Mouse (Mus musculus) ES-CJ7 (cell line): ENCODE data around the gene Gm13283.
"Not testable (repeated sequence)": the region's sequence is repeated elsewhere in the genome, so short reads cannot be mapped to it uniquely, and the experiment has no call there.

Experiments
- DNase-seq: peaks from one replicate; pipeline ENCODE4 v3.0.0; 2011; ENCODE audit warnings: low read depth, low spot score

Gm13283 gene

DNA sequence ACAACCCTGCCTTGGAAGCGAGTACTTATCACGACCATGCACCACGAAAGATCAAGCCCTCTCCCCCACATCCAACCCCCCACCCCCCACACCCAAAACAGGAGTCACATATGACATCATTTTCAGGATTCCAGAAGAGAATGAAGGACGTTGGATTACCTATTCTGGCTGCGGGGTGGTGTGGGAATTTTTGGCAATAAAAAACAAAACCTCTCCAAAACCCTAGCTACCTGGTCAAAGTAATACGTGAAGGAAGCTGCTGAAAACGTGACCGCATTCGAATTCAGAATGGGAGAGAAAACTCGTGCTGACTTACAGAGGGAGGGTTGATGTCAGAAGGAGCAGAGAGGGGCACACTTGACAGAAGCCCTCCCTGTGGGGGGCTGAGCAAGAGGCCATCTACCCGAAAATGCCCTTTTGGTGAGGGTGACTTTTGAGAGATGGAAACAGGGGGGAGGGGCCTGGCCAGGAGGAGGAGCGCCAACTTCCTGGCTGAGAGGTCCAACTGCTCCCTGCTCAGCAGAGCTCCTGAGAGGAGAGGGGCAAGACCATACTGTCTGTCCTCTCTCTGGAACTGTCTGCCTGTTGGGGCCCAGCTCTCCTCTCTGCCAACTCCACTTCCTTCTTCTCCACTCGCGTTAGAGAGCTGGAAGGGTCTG lies at the start of gene Gm13283:
Gene Gm13283, plus strand, starts transcription at position 510 of the 659 bp plus-strand sequence.
- DNase-seq, result peak; percentile 21

DNA sequence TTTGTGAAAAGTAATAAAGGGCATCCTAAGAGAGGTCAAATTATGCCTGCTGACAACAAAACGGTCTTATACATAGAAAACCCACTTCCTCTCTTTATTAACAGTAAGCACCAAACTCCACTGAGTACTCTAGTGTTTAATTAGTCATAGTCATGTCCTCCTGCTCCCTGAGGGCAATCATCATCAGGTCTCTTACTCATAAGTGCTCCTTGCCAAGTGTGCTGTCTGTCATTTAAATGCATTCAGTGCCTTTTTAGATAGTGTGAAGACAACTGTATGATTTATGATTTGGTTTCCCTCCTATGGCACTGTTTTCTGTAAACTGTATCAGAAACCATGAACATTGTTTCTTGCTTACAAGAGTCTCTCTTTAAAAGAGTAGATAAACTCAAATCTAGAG lies 45.6 kb upstream of the Gm13283 start:
- DNase-seq, result no peak

DNA sequence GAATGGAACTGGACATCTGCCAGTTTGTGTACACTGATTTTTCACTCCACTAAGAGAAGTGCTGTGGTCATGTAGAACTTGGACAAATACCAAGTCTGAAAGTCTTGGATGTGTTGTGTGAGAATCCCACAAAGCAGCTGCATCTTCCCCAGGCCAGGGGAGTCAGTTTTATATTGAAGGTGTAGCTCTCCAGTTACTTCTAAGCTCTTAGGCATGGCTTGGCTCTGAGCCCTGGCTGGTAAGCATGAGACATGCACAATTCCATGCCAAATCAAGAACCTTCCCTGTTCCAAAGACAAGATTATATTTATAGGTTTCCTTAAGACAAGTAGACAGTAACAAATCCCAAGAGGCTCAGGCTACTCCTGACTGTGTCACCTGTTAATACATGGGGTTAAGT lies 44.9 kb upstream of the Gm13283 start:
- DNase-seq, result no peak

DNA sequence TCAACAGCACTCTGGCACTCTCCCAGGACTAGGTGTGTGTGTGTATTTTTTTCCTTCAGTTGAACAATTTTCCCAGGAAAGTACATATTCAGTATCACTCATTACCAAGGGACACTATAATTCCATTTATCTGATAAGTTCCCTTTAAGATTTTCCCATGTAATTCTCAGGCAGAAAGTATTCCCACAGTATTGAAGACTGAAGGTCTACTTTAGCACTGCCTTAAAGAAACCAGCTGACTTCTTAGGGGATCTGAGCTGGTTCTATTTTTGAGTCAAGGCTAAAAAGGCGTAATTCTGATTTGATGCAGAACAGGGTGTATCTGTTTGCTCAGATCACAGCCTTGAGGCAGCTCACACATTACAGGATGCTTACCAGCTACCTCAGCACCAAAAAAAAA lies 41.2 kb upstream of the Gm13283 start:
- no peak for DNase-seq

DNA sequence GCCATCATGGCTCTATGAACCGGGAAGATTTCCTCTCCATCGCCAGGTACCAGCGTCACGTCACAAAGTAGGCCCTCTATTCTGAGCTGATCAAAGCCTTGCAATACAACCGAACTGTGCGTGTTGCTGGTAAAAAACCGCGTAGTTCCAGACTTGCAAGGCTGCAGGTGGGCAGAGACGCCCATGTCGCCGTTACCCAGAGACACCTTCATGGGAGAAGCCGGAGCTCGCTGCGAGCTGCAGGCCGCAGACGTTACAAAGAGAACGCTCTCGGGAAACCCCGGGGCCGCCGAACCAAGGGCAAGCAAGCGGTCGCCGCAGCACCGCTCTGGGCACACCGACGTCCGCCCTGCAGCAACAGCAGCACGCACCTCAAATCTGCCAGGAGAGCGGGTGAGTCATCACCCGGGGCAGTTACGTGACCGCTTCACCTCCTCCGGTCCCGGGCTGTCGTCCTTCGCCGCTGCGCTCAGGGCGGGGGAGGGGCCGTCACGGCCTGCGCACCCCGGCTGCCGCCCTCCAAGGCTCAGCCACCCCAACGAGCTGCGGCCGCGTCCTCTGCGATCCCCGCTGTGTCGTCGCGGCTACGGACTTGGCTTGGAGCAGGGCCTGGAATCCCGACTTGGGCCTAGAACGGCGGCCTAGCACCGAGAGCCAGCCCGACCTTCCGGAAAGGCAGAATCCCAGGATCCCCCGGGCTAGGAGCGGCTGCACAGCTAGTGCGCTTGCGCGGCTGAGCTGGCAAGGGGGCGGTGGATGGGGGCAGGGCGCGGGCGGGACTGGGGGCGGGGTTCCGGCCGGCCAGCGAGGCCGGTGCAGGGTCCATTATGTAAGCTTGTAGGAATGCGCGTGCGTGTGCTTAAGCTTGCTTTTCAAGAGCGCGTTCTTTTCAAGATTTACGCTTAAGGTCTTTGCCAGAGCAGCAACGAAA lies 37.9 kb upstream of the Gm13283 start, which contains the start of the genes Gm26566 and Klhl9:
Gene Gm26566, plus strand, starts transcription at position 15 of the 931 bp plus-strand sequence.
Gene Klhl9, minus strand, starts transcription at position 675 of the 931 bp plus-strand sequence.
- DNase-seq, result peak; percentile 91

DNA sequence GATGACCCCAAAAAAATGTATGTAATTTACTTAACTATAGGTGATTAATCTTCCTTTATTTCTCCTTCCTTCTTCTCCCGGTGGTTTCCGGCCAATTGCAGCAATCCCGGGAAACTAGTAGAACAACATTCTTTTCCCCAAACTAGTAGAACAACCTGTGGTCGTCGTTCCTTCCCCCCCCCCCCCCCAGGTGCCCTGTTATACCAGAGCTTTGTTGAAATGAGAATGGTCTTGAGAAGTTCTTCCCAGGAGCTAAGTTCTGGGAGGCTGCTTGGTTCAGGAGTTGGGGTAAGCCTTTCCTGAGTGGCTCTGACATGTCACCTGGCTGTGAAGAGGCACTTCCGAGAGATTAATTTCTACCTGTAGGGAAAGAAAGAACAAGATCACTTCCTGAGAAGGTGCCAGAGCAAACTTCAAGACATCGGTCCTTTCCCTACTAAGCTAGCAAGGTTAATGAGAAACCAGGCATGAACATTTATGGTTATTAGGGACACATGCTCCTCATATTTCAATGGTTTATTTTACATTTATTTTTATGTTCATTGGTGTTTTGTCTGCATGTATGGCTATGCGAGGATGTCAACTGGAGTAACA lies 36.3 kb upstream of the Gm13283 start:
- DNase-seq, result no peak

DNA sequence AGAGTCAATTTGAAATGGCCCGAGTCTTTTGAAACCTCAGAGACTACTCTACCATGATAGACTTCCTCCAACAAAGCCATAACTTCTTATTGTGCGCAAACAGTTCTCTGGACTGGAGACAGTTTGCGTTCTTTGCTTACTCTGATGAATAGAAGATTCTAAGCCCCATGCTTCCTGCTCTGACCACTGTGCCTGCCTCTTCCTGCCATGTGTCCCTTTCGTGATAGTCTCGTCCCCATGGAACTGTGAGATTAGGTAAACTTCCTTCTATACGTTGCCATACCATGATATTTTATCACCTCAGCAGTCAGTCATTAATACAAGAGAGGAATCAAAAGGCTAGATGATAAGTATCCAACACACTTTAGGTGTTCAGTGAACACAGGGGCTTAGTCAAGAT lies 33.2 kb upstream of the Gm13283 start:
- no peak for DNase-seq

DNA sequence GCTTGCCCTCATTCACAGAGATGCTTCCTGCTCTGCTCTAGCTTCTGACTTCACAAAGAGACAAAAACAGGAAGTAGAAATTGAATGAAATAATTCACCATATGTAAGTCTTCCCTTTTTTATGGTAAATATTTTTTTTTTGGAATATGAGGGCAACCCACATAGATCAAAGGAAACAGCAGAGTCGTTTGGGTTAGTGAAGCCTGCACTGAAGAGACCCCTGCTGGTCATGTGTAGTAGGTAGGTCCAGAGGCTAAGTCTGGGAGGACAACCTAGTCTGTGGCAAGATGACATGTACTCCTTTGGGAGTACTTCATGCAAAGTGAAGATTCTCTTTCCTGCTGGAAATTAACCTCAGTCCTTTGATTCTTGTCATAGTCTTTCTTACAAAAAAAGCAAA lies 32.6 kb upstream of the Gm13283 start:
- no peak for DNase-seq

DNA sequence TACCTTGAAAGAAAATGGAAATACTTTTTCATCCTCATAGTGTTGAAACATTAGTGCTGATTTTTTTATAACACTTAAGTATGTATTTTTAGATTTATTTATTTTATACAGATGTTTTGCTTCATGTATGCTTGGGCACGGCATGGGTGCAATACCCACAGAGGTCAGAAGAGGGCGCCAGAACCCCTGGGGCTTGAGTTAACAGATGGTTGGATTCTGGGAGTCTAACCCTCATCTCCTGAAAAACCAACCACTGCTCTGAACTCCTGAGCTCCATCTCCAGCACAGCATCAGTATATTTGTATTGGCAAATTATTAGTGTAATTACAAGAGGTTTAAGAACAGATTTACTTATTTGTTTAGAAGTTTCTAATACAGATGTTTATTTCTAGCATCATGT lies 21.4 kb upstream of the Gm13283 start:
- peak; percentile 61 for DNase-seq

DNA sequence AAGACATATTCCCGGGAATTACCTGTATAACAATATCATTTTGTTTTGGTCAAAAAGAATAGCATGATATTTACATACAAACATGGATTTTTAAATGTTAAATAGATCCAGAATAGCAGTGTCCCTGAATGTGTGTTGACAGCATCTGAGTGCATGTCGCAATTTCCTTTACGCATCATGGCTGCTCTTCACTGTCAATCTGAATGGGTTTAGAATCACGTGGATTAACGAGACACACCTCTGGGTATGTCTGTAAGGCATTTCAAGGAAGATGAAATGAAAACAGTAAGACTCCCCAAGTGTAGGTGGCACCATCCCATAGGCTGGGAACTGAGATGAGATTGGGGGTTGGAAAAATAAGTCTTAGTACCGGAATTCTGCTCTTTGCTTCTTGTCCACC lies 20.9 kb upstream of the Gm13283 start:
- no peak for DNase-seq

DNA sequence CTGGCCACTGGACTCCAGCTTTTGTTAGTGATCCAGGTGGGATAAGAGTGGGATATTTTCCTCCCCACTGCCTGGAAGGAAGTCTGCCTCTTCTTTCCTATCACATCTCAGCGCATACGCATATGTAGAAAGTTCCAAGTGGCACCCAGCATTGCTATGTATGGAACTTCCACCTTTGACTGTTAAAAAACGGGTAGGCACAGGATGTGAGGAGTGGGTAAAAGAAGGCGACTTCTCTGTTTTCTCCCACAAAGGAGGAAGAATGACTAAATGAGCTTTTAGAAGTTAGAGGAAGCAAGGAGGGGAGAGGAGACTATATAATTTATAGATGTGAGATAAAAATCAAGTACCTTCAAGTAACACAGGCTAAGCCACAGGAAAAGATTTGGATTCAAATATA lies 18.5 kb upstream of the Gm13283 start:
- no peak for DNase-seq

DNA sequence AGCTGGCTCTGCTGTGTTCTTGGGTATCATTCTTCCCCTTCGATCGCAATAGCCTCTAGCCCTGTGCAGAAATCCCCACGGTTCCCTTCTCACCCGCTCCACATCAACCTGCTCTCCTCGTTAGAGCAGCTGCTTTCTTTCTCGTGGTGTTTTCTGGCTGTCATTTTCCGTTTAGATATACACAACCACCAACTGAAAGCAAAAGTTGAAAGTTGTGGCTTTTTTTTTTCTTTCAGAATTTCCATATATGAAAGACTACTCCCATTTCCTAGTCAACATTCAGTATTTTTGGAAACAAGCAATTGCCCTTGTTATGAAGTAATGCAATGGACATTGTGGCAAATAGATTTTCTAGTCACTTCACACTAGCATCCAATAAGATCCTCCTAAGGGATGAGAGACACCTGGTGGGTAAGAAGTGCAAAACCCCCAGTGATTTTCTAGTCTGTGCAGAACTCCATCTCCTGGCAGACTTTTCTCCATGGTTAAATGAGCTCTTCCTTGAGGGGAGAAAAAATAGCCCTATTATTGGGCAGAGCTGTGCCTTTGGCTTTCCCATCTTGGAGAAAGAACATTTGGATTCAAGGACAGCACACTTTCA lies 17.0 kb upstream of the Gm13283 start:
- DNase-seq, result no peak

DNA sequence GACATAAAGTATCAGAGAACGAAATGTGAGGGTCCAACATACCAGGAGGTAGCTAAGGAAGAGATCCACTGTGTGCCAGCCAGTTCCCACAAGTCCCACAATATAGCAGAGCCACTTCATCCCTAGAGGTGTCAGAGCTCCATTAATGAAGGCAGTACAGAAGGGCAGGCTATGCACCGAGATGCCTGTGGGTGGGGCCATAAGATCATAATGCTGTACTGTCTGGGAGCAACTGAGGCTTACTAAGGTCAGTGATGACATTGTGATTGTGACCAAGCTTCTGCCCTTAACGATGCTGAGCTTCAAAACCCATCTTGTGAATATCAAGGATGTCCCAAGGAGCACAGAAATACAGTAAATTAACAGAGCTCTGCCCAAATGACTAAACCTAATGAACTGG lies 15.7 kb upstream of the Gm13283 start:
- DNase-seq, result no peak

DNA sequence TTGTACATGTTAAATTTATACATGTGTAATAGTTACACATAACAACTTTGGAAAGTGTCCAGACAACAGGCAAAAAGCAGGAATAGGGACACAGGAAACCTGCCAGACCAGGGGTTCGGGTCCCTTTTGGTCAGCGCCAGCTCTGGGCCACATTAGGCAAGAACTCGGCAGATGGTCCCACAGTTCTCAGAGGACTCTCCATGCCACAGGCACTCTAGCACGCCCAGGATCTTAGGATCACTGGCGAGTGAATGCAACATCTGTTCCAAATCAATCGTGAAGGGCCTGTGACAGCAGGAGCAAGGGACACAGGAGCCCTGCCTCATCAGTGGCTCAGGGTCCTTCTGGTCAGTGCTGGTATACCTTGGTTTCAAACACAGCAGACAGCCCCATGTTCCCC lies 10.0 kb upstream of the Gm13283 start:
- no peak for DNase-seq

DNA sequence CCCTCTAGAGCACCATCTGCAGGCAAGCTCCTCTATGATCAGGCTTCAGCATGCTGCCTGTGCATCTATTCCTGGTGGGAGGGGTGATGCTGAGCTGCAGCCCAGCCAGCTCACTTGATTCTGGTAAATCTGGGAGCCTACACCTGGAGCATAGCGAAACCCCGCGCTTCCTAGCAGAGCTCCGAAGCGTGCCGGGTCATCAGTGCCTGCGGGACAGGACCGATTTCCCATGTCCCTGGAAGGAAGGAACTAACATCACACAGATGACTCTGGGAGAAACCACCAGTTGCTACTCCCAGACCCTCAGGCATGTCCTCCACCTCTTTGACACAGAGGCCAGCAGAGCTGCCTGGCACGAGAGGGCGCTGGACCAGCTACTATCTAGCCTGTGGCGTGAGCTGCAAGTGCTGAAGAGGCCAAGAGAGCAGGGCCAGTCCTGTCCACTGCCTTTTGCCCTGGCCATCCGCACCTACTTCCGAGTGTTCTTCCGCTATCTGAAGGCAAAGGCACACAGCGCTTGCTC lies 5.0 kb upstream of the Gm13283 start, which contains the start of gene Gm13271:
Gene Gm13271, plus strand, starts transcription at position 51 of the 523 bp plus-strand sequence.
- DNase-seq, result not testable (repeated sequence)

DNA sequence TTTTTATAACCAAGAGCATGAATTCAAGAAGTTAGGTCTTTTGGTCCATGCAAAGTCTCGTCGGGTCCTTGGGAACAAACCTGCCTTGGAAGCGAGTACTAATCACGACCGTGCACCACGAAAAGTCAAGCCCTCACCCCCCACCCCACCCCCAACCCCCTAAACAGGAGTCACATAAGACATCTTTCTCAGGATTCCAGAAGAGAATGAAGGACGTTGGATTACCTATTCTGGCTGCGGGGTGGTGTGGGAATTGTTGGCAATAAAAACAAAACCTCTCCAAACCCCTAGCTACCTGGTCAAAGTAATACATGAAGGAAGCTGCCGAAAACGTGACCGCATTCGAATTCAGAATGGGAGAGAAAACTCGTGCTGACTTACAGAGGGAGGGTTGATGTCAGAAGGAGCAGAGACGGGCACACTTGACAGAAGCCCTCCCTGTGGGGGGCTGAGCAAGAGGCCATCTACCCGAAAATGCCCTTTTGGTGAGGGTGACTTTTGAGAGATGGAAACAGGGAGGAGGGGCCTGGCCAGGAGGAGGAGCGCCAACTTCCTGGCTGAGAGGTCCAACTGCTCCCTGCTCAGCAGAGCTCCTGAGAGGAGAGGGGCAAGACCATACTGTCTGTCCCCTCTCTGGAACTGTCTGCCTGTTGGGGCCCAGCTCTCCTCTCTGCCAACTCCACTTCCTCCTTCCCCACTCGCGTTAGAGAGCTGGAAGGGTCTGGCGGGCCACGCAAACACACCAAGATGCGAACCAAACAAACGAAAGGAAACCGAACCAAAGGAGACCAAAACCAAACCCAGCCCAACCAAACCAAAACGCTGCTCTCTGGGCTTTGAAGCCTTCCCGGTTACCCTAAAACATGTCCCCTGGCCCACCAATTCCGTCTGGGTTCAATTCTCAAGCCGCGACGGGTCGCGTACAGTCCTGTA lies 3.1 kb upstream of the Gm13283 start:
- not testable (repeated sequence) for DNase-seq

DNA sequence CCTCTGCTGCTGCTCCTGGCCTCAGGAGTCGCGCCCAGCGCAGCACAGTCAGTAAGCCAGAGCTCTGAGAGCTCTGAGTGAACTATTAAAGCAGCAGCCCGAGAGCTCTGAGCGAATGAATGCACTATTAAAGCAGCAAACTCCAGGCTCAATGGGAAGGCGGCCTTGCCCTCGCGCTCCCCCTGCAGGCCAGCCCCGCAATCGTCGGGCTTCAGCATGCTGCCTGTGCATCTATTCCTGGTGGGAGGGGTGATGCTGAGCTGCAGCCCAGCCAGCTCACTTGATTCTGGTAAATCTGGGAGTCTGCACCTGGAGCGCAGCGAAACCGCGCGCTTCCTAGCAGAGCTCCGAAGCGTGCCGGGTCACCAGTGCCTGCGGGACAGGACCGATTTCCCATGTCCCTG lies 2.3 kb upstream of the Gm13283 start:
- not testable (repeated sequence) for DNase-seq

DNA sequence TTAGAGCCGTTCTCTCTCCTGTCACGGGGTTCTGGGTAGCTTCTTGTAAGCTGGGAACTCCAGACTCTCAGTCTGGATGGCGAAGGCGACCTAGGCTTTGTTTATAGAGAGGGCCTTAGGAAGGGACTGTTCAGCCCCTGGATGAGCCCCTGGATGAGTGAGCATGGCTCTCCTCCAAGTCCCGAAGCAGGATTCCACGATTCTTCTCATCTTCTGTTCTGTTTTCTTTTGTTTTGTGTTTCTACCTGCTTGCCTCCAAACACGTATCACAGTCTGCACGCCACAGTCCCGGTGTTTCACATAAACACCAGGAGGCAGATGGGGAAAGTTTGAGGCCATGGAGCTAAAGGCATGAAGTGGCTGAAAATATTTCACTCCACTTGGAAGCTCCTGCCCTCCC lies 1.2 kb upstream of the Gm13283 start:
- DNase-seq, result not testable (repeated sequence)

DNA sequence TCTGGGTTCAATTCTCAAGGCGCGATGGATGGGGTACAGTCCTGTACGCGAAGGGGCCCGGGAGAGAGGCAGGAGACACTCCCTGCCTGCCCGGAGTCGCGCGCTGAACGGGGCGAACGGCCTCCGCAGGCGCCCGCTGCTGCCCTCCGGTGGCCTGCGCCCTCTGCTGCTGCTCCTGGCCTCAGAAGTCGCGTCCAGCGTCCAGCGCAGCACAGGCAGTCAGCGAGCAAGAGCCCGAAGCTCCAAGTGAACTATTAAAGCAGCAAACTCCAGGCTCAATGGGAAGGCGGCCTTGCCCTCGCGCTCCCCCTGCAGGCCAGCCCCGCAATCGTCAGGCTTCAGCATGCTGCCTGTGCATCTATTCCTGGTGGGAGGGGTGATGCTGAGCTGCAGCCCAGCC lies 512 bp downstream of the Gm13283 start:
- DNase-seq, result not testable (repeated sequence)

DNA sequence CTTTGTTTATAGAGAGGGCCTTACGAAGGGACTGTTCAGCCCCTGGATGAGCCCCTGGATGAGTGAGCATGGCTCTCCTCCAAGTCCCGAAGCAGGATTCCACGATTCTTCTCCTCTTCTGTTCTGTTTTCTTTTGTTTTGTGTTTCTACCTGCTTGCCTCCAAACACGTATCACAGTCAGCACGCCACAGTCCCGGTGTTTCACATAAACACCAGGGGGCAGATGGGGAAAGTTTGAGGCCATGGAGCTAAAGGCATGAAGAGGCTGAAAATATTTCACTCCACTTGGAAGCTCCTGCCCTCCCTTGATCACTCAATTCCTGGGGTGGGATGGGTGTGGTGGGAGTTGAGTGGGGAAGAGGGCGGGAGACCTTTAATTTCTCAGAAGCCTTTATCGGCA lies 1.9 kb downstream of the Gm13283 start:
- DNase-seq, result not testable (repeated sequence)
